Mouse (Mus musculus): ENCODE results near the gene A730015C16Rik.
A peak's percentile ranks its signal among the peaks of the same experiment; 100 is the strongest.

Gene A730015C16Rik

GRCm38 (mm10) chr4:108826643-108827042, 21.8 kb downstream of the A730015C16Rik start:
- no peak for DNase-seq

- DNase-seq, result no peak
Measured at GRCm38 (mm10) chr4:108826096-108826495, 22.3 kb downstream of the A730015C16Rik start.

GRCm38 (mm10) chr4:108825677-108826076, 22.7 kb downstream of the A730015C16Rik start:
- no peak for DNase-seq

GRCm38 (mm10) chr4:108811550-108811949, 36.9 kb downstream of the A730015C16Rik start:
- no peak for DNase-seq

GRCm38 (mm10) chr4:108811142-108811541, 37.3 kb downstream of the A730015C16Rik start:
- DNase-seq, result no peak

GRCm38 (mm10) chr4:108803535-108803934, 44.9 kb downstream of the A730015C16Rik start:
- DNase-seq, result no peak

- peak; percentile 72 to 78 for DNase-seq
Measured at GRCm38 (mm10) chr4:108798083-108798830, 50.2 kb downstream of the A730015C16Rik start.

Data from cerebellum, postnatal 36 days (tissue).